Mouse (Mus musculus): ENCODE data around the gene Raver2. TPM values are rescaled to one million over a fixed set of nuclear protein-coding genes. Genes with fewer than 3 reads are reported as not detected.

Gene Raver2
- total and polyA plus RNA-seq, 3 experiments = 0.04 TPM; not detected in 2

DNA sequence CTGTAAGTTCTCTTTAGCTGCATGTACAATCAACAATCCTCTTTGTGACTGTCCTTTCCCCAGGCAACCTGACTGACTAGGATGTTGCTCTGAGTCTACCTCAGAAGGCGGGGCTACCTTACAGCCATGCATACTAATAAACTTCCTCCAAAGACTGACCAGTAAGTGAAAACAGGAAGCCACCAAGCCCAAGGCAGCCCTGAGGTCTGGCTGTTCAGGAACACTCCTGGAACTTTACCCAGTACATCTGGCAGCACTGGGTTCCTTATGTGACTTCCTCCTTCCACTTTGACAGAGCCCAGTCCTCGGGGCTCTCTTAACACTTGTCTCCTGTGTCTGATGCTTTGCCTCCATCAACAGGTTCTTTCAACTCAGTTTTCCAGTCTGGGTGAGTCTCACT is 104.0 kb downstream of the Raver2 start:
- H3K9ac ChIP-seq (ENCODE audit: insufficient read depth, low read depth) = no peak overlapping the region
- H3K27ac ChIP-seq (ENCODE audit: insufficient read depth, low read depth) = no peak overlapping the region
- H3K27me3 ChIP-seq (replicated peaks) = no peaks in the 10 kb centered on the region
- dilution Hi-C loops (cut with MboI; ENCODE audit: extremely low pct_ligation_motif_present, extremely low pct_unique_long_range_greater_than_20kb, low sequenced_read_pairs) = no loop called here
- in situ Hi-C loops (cut with MboI; ENCODE audit: low pct_ligation_motif_present, low pct_unique_long_range_greater_than_20kb, low sequenced_read_pairs) = no loop called here
- TF ChIP-seq CTCF (conservative IDR thresholded peaks at IDR 0.05 in 1 of 2, IDR thresholded peaks at IDR 0.05 in 1 of 2; ENCODE audit: low read depth in 2 of 2, low read length in 2 of 2) (no peak), RCOR1 (conservative IDR thresholded peaks at IDR 0.05; ENCODE audit: low read depth, low read length) (no peak), IRF4 (IDR thresholded peaks at IDR 0.05; ENCODE audit: low read depth, low read length) (no peak), ZC3H11A (IDR thresholded peaks at IDR 0.05; ENCODE audit: low read depth, low read length) (no peak), NRF1 (IDR thresholded peaks at IDR 0.05; ENCODE audit: low read depth, low read length) (no peak), MEF2A (IDR thresholded peaks at IDR 0.05; ENCODE audit: borderline replicate concordance, low read depth, low read length) (no peak), MAFK (IDR thresholded peaks at IDR 0.05; ENCODE audit: insufficient replicate concordance, low read length) (no peak), JUND (conservative IDR thresholded peaks at IDR 0.05; ENCODE audit: low read depth, low read length) (no peak), RAD21 (IDR thresholded peaks at IDR 0.05; ENCODE audit: low read depth, low read length) (no peak), MAZ (IDR thresholded peaks at IDR 0.05; ENCODE audit: low read depth, low read length) (no peak), TBP (conservative IDR thresholded peaks at IDR 0.05; ENCODE audit: low read depth, low read length) (no peak), ZMIZ1 (IDR thresholded peaks at IDR 0.05; ENCODE audit: low read depth, low read length) (no peak), KAT2A (IDR thresholded peaks at IDR 0.05; ENCODE audit: insufficient replicate concordance, low read length) (no peak), SMC3 (IDR thresholded peaks at IDR 0.05; ENCODE audit: low read depth, low read length) (no peak)
- H3K4me3 ChIP-seq (replicated peaks in 1 of 3; ENCODE audit: low read depth in 2 of 3, low read length in 2 of 3, poor library complexity in 1 of 3) = no peak overlapping the region
- peaks cover 0 to 18% of the 10 kb centered on the region in 2 experiments; a peak in 3 of 4 replicates for H3K4me1 ChIP-seq (ENCODE audit: control insufficient read depth in 1 of 2, insufficient read depth in 2 of 2)
- no peak overlapping the region for H3K4me2 ChIP-seq (ENCODE audit: insufficient read depth, low read depth, poor library complexity, severe bottlenecking)
- H3K36me3 ChIP-seq (replicated peaks in 1 of 2; ENCODE audit: control insufficient read depth in 1 of 2, insufficient read depth in 1 of 2, low read length in 1 of 2) = peaks cover 43 to 91% of the 10 kb centered on the region in 2 experiments
- peak; percentile 38 for DNase-seq (ENCODE audit: extremely low read depth)
- H3K79me2 ChIP-seq (replicated peaks; ENCODE audit: control insufficient read depth, extremely low read depth, insufficient read depth, poor library complexity, severe bottlenecking) = no peaks in the 10 kb centered on the region
- H3K9me3 ChIP-seq (replicated peaks; ENCODE audit: low read length) = no peaks in the 10 kb centered on the region

DNA sequence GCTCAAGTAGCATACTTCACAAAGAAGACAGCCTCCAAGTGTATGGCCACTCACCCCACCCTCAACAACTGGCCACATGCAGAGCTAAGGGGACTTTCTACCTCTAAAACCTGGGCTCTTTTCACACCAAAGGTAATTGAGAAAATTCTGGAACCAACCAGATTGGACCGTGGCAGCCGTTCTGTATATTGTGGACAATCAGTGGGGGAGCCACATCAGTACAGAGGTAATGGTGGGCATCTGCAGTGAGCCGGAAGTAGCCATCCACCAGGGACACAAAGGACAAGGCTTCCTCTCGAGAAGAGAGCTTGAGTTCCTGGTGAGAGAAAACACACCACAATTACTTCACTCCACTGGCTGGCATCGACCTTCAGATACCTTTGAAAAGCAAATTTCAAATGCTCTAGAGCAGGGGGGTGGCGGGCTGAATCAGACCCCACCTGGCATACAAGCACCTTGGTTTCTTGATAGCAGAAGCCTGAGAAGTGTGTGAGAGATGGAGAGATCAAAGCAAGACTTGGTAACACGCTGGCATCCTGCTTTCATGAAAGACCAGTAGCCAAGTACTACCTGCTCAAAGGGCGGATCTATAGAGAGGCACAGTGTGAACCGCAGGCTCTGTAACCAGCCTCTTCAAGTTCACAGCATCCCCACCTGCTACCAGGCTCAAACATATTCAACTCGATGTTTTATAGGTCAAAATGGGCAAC is 106.3 kb downstream of the Raver2 start:
- H3K9me3 ChIP-seq (replicated peaks; ENCODE audit: low read length) = no peaks in the 10 kb centered on the region
- H3K9ac ChIP-seq (ENCODE audit: insufficient read depth, low read depth) = no peak overlapping the region
- DNase-seq (ENCODE audit: extremely low read depth) = no peak
- H3K4me1 ChIP-seq (ENCODE audit: control insufficient read depth in 1 of 2, insufficient read depth in 2 of 2) = peaks cover 0 to 9% of the 10 kb centered on the region in 2 experiments; a peak in 3 of 4 replicates
- no peak overlapping the region for H3K4me2 ChIP-seq (ENCODE audit: insufficient read depth, low read depth, poor library complexity, severe bottlenecking)
- TF ChIP-seq SIN3A (IDR thresholded peaks at IDR 0.05; ENCODE audit: low read length) = no peak
- TF ChIP-seq MAZ (IDR thresholded peaks at IDR 0.05; ENCODE audit: low read depth, low read length) = no peak
- TF ChIP-seq CHD1 (IDR thresholded peaks at IDR 0.05; ENCODE audit: low read depth, low read length) = no peak
- TF ChIP-seq ETS1 (conservative IDR thresholded peaks at IDR 0.05; ENCODE audit: low read depth, low read length) = no peak
- TF ChIP-seq ZKSCAN1 (IDR thresholded peaks at IDR 0.05; ENCODE audit: borderline replicate concordance, low read depth, low read length) = no peak
- no peak for TF ChIP-seq MXI1 (IDR thresholded peaks at IDR 0.05; ENCODE audit: low read depth, low read length)
- no peak for TF ChIP-seq SMC3 (IDR thresholded peaks at IDR 0.05; ENCODE audit: low read depth, low read length)
- no peak for TF ChIP-seq USF1 (IDR thresholded peaks at IDR 0.05; ENCODE audit: low read depth, low read length)
- no peak for TF ChIP-seq GABPA (IDR thresholded peaks at IDR 0.05; ENCODE audit: insufficient replicate concordance, low read depth, low read length)
- TF ChIP-seq RCOR1 (conservative IDR thresholded peaks at IDR 0.05; ENCODE audit: low read depth, low read length) = no peak
- no peak for TF ChIP-seq NRF1 (IDR thresholded peaks at IDR 0.05; ENCODE audit: low read depth, low read length)
- TF ChIP-seq E2F4 (IDR thresholded peaks at IDR 0.05; ENCODE audit: insufficient replicate concordance, low read depth, low read length) = no peak
- no peak for TF ChIP-seq MEF2A (IDR thresholded peaks at IDR 0.05; ENCODE audit: borderline replicate concordance, low read depth, low read length)
- no peak for TF ChIP-seq MAX (IDR thresholded peaks at IDR 0.05; ENCODE audit: low read length)
- TF ChIP-seq CTCF (conservative IDR thresholded peaks at IDR 0.05 in 1 of 2, IDR thresholded peaks at IDR 0.05 in 1 of 2; ENCODE audit: low read depth in 2 of 2, low read length in 2 of 2) = no peak
- TF ChIP-seq JUND (conservative IDR thresholded peaks at IDR 0.05; ENCODE audit: low read depth, low read length) = no peak
- TF ChIP-seq NELFE (IDR thresholded peaks at IDR 0.05; ENCODE audit: low read depth, low read length) = no peak
- dilution Hi-C loops (cut with MboI; ENCODE audit: extremely low pct_ligation_motif_present, extremely low pct_unique_long_range_greater_than_20kb, low sequenced_read_pairs) (no loop called here), in situ Hi-C loops (cut with MboI; ENCODE audit: low pct_ligation_motif_present, low pct_unique_long_range_greater_than_20kb, low sequenced_read_pairs) (no loop called here)
- H3K27me3 ChIP-seq (replicated peaks) = no peaks in the 10 kb centered on the region
- H3K27ac ChIP-seq (ENCODE audit: insufficient read depth, low read depth) = no peak overlapping the region
- no peak overlapping the region for H3K4me3 ChIP-seq (replicated peaks in 1 of 3; ENCODE audit: low read depth in 2 of 3, low read length in 2 of 3, poor library complexity in 1 of 3)
- no peaks in the 10 kb centered on the region for H3K79me2 ChIP-seq (replicated peaks; ENCODE audit: control insufficient read depth, extremely low read depth, insufficient read depth, poor library complexity, severe bottlenecking)
- peaks cover 38 to 89% of the 10 kb centered on the region in 2 experiments for H3K36me3 ChIP-seq (replicated peaks in 1 of 2; ENCODE audit: control insufficient read depth in 1 of 2, insufficient read depth in 1 of 2, low read length in 1 of 2)
